Mouse (Mus musculus): ENCODE data around the gene Glis2. TPM values are rescaled to one million over a fixed set of nuclear protein-coding genes. Genes with fewer than 3 reads are reported as not detected.

The Glis2 gene
- polyA plus RNA-seq, 1 experiment, result 4.9 TPM

DNA sequence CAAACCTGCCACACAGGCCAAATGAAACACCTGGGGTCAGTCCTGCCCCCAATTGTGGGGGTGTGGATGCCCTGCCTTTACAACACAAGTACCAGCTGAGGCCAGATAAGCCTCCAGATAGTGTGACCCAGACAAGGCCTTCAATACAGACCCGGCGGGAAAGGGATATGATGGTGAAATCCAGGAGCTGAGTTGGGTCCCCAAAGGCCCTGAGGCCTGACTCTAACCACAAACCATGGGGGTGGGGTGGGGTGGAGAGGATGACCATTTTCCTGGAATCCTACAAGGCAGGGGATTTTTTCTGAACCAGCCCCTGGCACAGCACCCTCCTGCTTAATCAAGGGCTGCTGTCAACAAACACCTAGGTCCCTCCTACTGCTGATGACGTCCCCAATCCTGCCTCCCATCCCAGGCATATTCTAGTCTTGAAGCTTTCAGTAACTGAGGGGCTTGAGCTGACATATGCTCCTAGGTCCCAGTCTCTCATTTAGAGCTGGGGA is 44.4 kb downstream of the Glis2 start:
- Histone ChIP-seq H3K4me3 (replicated peaks; ENCODE audit: control insufficient read depth, low read depth, low read length) (no peak overlapping the region), H3K4me1 (ENCODE audit: control insufficient read depth, insufficient read depth, low read length) (peaks cover 3% of the 10 kb centered on the region), H3K27ac (ENCODE audit: control insufficient read depth, insufficient read depth, low read depth, low read length, poor library complexity) (no peak overlapping the region)
- WGBS, result 68% methylated on average over 3 of the region's 3 CpGs
- no peak for TF ChIP-seq POLR2A (IDR thresholded peaks at IDR 0.05; ENCODE audit: borderline replicate concordance, control insufficient read depth, low read depth, low read length)
- no peak for TF ChIP-seq CTCF (IDR thresholded peaks at IDR 0.05; ENCODE audit: control insufficient read depth, insufficient read depth, low read length)

DNA sequence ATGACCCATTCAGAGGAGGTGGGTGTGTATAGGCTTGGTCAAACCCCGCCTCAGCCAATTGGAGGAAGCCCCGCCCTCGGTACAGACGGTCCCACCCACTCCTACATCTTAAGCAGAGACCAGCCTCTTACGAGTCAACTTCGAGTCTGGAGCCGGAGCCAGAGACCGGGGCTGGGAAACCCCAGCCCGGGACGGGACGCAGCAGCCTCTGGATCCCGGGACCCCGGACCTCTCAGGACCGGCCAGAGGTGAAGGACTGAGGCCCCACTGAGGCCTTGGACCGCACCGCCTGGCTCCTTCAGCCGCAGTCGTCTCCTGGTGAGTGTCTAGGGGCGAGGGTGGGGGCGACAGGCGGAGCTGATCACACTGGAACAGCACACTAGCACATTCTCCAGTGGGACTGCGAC is 45.3 kb downstream of the Glis2 start, which contains the start of the genes Vasn and Dnaja3:
TSS of gene Vasn (plus strand) at position 111 of the 407 bp plus-strand sequence.
TSS of gene Dnaja3 (plus strand) at position 159 of the 407 bp plus-strand sequence.
- Histone ChIP-seq H3K4me1 (ENCODE audit: control insufficient read depth, insufficient read depth, low read length) (peaks cover 3% of the 10 kb centered on the region), H3K4me3 (replicated peaks; ENCODE audit: control insufficient read depth, low read depth, low read length) (peak within 1 kb of the TSS; percentile 12), H3K27ac (ENCODE audit: control insufficient read depth, insufficient read depth, low read depth, low read length, poor library complexity) (peak within 1 kb of the TSS; percentile 25; the same call in 1 of the 2 replicates)
- 19% methylated on average over 22 of the region's 22 CpGs for WGBS
- no peak for TF ChIP-seq POLR2A (IDR thresholded peaks at IDR 0.05; ENCODE audit: borderline replicate concordance, control insufficient read depth, low read depth, low read length)
- no peak for TF ChIP-seq CTCF (IDR thresholded peaks at IDR 0.05; ENCODE audit: control insufficient read depth, insufficient read depth, low read length)

DNA sequence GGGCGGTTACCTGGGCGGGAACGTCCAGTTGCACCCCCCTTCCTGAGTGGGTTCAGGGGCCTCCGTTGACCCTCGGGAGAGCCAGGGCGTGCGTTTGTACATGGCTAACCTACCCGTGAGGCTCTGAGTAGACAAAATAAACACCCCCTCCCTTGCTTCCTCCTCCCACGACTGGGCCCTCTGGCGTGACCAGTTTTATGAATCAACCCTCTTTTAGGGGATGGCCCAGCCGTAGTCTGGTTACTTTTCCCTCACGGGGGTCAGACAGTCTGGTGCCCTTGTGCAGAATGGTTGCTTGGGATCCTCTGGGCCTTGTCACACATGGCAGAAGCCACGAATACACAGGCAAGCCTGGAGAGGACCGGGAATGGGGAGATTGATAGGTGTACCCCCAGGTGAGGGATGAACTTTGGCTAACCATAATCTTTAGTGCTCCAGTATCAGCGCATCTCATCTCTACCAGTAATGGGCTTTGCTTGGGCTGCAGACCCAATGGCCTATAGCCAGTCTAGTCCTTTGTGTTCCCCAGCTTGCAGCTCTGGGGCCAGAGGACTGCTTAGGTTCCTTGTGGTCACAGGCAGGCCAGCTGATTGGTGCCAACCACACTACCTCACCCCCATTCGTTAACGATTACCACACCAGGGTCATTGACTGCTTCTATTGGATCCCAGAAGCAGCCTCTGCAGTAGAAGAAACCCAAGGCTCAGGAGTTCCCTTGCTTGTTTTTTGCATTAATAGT is 45.9 kb downstream of the Glis2 start:
- 38% methylated on average over 17 of the region's 17 CpGs for WGBS
- Histone ChIP-seq H3K4me1 (ENCODE audit: control insufficient read depth, insufficient read depth, low read length) (peaks cover 3% of the 10 kb centered on the region), H3K4me3 (replicated peaks; ENCODE audit: control insufficient read depth, low read depth, low read length) (no peak overlapping the region), H3K27ac (ENCODE audit: control insufficient read depth, insufficient read depth, low read depth, low read length, poor library complexity) (no peak overlapping the region)
- TF ChIP-seq POLR2A (IDR thresholded peaks at IDR 0.05; ENCODE audit: borderline replicate concordance, control insufficient read depth, low read depth, low read length) (no peak), CTCF (IDR thresholded peaks at IDR 0.05; ENCODE audit: control insufficient read depth, insufficient read depth, low read length) (no peak)

DNA sequence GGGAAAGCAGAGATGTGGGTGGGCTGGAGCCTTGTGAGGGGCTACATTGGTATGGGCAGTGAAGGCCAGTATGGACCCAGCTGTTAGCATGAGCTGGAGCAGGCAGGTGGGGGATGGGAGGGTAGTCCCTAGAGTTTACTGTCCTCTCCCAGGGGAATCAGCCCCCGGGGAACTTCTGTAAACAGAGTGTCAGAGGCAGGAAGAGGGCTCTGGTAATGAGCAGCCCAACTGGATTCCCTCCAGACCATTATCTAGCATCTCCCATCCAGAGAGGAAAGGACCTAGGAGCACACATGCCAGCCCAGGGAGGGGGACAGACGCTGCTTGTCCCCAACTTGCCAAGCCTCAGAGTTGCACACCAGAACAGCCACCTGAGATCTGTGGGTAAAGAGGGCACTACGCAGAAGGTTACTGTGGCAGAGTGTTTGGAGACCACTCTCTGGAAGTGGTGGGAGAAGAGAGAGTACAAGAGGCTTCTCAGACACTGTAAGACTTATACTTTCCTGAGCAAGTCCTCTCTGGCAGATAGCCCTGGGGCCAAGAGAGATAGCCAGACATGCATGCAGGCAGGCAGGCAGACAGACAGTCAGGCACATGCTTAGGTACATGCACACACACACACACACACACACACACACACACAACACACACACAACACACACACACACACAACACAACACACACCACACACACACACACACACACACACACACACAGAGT is 46.8 kb downstream of the Glis2 start:
- Histone ChIP-seq H3K4me1 (ENCODE audit: control insufficient read depth, insufficient read depth, low read length) (peaks cover 3% of the 10 kb centered on the region), H3K27ac (ENCODE audit: control insufficient read depth, insufficient read depth, low read depth, low read length, poor library complexity) (no peak overlapping the region), H3K4me3 (replicated peaks; ENCODE audit: control insufficient read depth, low read depth, low read length) (no peak overlapping the region)
- 54% methylated on average over 3 of the region's 3 CpGs for WGBS
- TF ChIP-seq CTCF (IDR thresholded peaks at IDR 0.05; ENCODE audit: control insufficient read depth, insufficient read depth, low read length) (no peak), POLR2A (IDR thresholded peaks at IDR 0.05; ENCODE audit: borderline replicate concordance, control insufficient read depth, low read depth, low read length) (no peak)

DNA sequence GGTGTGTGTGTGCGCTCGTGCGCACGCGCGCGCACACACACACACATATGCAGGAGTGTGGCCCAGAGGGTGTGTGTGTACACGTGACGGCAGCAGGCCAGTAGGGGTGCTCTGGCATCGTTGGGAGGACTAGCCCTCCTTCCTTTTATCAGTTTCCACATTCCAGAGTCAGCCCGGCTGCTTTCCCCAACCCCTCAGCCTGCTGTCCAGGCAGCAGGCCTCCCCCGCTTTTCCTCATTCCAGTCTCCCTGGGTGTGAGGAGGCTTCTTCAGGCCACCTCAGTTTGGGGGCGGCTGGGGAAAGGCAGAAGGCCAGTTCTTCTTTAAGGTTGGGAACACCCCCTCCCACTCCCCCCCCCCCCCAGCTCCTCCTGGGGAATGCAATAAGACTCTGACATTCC is 47.7 kb downstream of the Glis2 start:
- Histone ChIP-seq H3K4me3 (replicated peaks; ENCODE audit: control insufficient read depth, low read depth, low read length) (no peak overlapping the region), H3K4me1 (ENCODE audit: control insufficient read depth, insufficient read depth, low read length) (peaks cover 3% of the 10 kb centered on the region), H3K27ac (ENCODE audit: control insufficient read depth, insufficient read depth, low read depth, low read length, poor library complexity) (no peak overlapping the region)
- 79% methylated on average over 13 of the region's 13 CpGs for WGBS
- no peak for TF ChIP-seq POLR2A (IDR thresholded peaks at IDR 0.05; ENCODE audit: borderline replicate concordance, control insufficient read depth, low read depth, low read length)
- TF ChIP-seq CTCF (IDR thresholded peaks at IDR 0.05; ENCODE audit: control insufficient read depth, insufficient read depth, low read length), result no peak

DNA sequence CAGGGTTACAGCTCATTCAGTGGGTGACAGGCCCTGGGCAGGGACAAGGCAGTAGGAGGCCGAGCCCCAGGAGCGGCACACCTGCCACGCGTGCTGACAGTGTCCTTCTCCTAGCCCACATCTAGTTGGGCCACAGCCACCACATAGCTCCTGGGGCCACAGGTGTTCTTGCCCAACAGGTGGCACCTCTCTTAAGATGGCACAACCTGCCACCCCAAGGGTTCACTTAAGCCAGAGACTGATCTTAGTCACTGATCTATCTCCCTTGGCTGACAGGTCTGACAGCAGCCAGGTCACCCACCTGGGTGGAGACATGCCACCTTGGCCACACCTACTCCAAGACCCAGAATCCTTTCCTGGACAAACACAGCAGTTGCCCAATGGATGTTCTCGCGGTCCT is 48.4 kb downstream of the Glis2 start:
- peaks cover 3% of the 10 kb centered on the region for H3K4me1 ChIP-seq (ENCODE audit: control insufficient read depth, insufficient read depth, low read length)
- H3K27ac ChIP-seq (ENCODE audit: control insufficient read depth, insufficient read depth, low read depth, low read length, poor library complexity), result no peak overlapping the region
- TF ChIP-seq CTCF (IDR thresholded peaks at IDR 0.05; ENCODE audit: control insufficient read depth, insufficient read depth, low read length) (no peak), POLR2A (IDR thresholded peaks at IDR 0.05; ENCODE audit: borderline replicate concordance, control insufficient read depth, low read depth, low read length) (no peak)
- WGBS, result 90% methylated on average over 6 of the region's 6 CpGs
- H3K4me3 ChIP-seq (replicated peaks; ENCODE audit: control insufficient read depth, low read depth, low read length), result no peak overlapping the region

DNA sequence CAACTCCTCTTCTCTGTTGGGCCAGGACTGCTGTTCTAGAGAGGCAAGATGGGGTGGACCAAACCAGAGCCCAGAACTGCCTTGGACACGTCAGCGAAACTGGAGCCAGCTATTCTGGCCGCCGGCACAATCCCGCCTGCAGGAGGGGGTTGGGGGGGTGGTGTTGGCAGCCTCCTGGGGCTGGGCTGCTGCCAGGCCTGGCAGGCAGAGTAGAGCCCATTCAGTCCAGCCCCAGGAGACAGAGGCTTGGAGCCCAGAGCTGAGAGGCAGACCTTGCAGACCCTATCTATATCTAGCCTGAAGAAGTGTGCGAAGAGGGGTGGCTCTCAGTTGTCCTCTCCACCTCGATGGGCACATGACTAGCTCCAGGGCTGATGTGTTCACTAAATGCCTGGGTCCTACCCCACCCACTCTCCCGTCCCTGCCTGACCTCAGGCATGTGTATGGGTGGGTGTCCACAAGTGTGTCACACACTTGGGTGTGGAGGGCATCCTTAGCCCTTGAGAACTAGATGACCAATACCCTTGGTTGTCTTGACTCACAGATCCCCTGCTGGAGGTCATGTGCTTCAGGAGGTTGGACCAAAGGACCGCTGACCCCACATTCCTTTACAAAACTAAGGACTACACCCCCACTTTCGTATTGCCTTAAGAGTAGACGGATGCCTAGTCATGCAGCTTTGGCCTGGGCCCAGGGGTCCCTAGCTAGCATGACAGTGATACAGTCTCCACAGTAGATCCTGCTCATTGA is 49.3 kb downstream of the Glis2 start:
- TF ChIP-seq CTCF (IDR thresholded peaks at IDR 0.05; ENCODE audit: control insufficient read depth, insufficient read depth, low read length), result no peak
- no peak for TF ChIP-seq POLR2A (IDR thresholded peaks at IDR 0.05; ENCODE audit: borderline replicate concordance, control insufficient read depth, low read depth, low read length)
- Histone ChIP-seq H3K27ac (ENCODE audit: control insufficient read depth, insufficient read depth, low read depth, low read length, poor library complexity) (no peak overlapping the region), H3K4me3 (replicated peaks; ENCODE audit: control insufficient read depth, low read depth, low read length) (no peak overlapping the region), H3K4me1 (ENCODE audit: control insufficient read depth, insufficient read depth, low read length) (peaks cover 3% of the 10 kb centered on the region)
- WGBS, result 77% methylated on average over 11 of the region's 11 CpGs

DNA sequence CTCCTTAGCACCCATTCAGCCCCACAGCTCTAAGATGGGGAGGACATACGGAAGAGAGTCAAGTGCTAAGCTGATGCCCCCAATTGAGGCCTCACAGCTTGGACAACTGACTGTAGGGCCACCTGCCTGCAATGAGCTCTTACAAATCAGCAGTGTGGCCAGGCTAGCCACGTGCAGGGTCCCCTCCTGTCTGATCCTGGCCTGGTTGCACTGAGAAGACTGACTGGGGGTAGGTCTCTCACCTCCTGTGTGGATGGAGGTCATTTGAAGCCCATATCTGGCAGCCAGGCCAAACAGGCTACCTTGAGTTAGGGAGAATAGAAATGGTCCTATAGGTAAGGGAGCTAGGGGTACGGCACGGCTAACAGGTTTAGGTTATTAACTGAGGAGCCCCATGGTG is 51.4 kb downstream of the Glis2 start:
- Histone ChIP-seq H3K27ac (ENCODE audit: control insufficient read depth, insufficient read depth, low read depth, low read length, poor library complexity) (no peak overlapping the region), H3K4me1 (ENCODE audit: control insufficient read depth, insufficient read depth, low read length) (peaks cover 1% of the 10 kb centered on the region), H3K4me3 (replicated peaks; ENCODE audit: control insufficient read depth, low read depth, low read length) (no peak overlapping the region)
- TF ChIP-seq CTCF (IDR thresholded peaks at IDR 0.05; ENCODE audit: control insufficient read depth, insufficient read depth, low read length), result no peak
- TF ChIP-seq POLR2A (IDR thresholded peaks at IDR 0.05; ENCODE audit: borderline replicate concordance, control insufficient read depth, low read depth, low read length), result no peak
- 78% methylated on average over 4 of the region's 4 CpGs for WGBS

Data from bone marrow, adult 2 months (tissue).